Mouse (Mus musculus): Measurements from ENCODE around the gene Rpl38.

GRCm38 (mm10) chr11:114653664-114654063 is 14.7 kb upstream of the Rpl38 start:
- TF ChIP-seq CTCF (IDR thresholded peaks at IDR 0.05; ENCODE audit: borderline replicate concordance, extremely low read depth, insufficient read depth, insufficient read length): no peak
- no peak for TF ChIP-seq POLR2A (IDR thresholded peaks at IDR 0.05; ENCODE audit: borderline replicate concordance, extremely low read depth, insufficient read depth, insufficient read length, poor library complexity, severe bottlenecking)

Data from brain, embryonic 14.5 days (tissue).